Comparison of ENCODE assay signal across 12 mouse cellular contexts in genomic region chr17:44230083-44230482, GRCm38 (mm10). TPM values are rescaled to one million over a fixed set of nuclear protein-coding genes. Genes with fewer than 3 reads are reported as not detected.
A peak's percentile ranks its signal among the peaks of the same experiment; 100 is the strongest.
DNase-seq lines count a peak whose midpoint lies in the region; ATAC-seq and TF ChIP-seq lines count a peak whose summit lies in the region.
"Had no signal": no experiment of that assay in that cellular context is flagged by ENCODE, and none has a peak within 500 bp of the region (broad histone marks: within the 10 kb centered on the region; RNA-seq: fewer than 3 reads in every experiment).

No protein-coding gene starts in this region.

- no peak for TF ChIP-seq CTCF in lung, adult 2 months (IDR thresholded peaks at IDR 0.05; ENCODE audit: insufficient read depth, low read length)

- no peak overlapping the region for H3K9ac ChIP-seq in forebrain, embryonic 11.5 days (ENCODE audit: low read length)
- H3K9ac ChIP-seq: liver, embryonic 13.5 days had no signal

- no peak for ATAC-seq in forebrain, embryonic 11.5 days (replicated peaks; ENCODE audit: low FRiP score)
- ATAC-seq: midbrain, embryonic 16.5 days had no signal

- intact Hi-C loops in heart, postnatal 10 days (cut with DNase I), result loop anchor here (2.0 kb wide), 1 partner anchor 37 kb away; no protein-coding TSS in a partner anchor

- H3K4me3 ChIP-seq in lung, adult 2 months (replicated peaks; ENCODE audit: extremely low read depth, low read depth, low read length), result no peak overlapping the region
- H3K4me3 ChIP-seq in forebrain, embryonic 11.5 days (ENCODE audit: low read depth, low read length), result no peak overlapping the region
- H3K4me3 ChIP-seq: forebrain, embryonic 10.5 days; liver, embryonic 13.5 days had no signal

- no peak overlapping the region for H3K27ac ChIP-seq in forebrain, embryonic 11.5 days (ENCODE audit: low read depth, low read length)
- H3K27ac ChIP-seq: forebrain, embryonic 10.5 days; liver, embryonic 13.5 days had no signal

- H3K4me2 ChIP-seq in forebrain, embryonic 11.5 days (ENCODE audit: low read depth, low read length, severe bottlenecking), result no peak overlapping the region
- H3K4me2 ChIP-seq: liver, embryonic 13.5 days had no signal

- peak; percentile 24; the same call in 1 of the 2 replicates for TF ChIP-seq POLR2A in lung, adult 2 months (IDR thresholded peaks at IDR 0.05; ENCODE audit: borderline replicate concordance, extremely low read depth, low read depth, low read length)

- peak; percentile 4 for DNase-seq in adrenal gland, adult 8-10 months
- peak; percentile 19 to 20 for DNase-seq in adrenal gland, postnatal 36 days
- peak; percentile 56 to 64 for DNase-seq in heart, postnatal 10 days
- DNase-seq in lung, adult 2 months, result no peak
- no peak for DNase-seq in cerebellum, postnatal 36 days
- no peak for DNase-seq in cerebellum, adult 8-10 months
- no peak for DNase-seq in forebrain, embryonic 11.5 days (ENCODE audit: low spot score)
- DNase-seq in adipocyte (ENCODE audit: low spot score), result no peak
- DNase-seq: layer of hippocampus, adult 9-11 months; liver, embryonic 13.5 days had no signal

- 17% methylated on average over 10 of the region's 10 CpGs for WGBS in lung, adult 2 months
- WGBS in forebrain, embryonic 11.5 days, result 88% methylated on average over 10 of the region's 10 CpGs

- H3K9me3 ChIP-seq in forebrain, embryonic 11.5 days (ENCODE audit: control insufficient read depth, low read length), result no peaks in the 10 kb centered on the region
- H3K9me3 ChIP-seq: forebrain, embryonic 10.5 days; liver, embryonic 13.5 days had no signal

- H3K36me3 ChIP-seq in forebrain, embryonic 11.5 days (ENCODE audit: control insufficient read depth, insufficient read depth, low read length), result no peaks in the 10 kb centered on the region
- H3K36me3 ChIP-seq: forebrain, embryonic 10.5 days; liver, embryonic 13.5 days had no signal

- peaks cover 40% of the 10 kb centered on the region for H3K4me1 ChIP-seq in lung, adult 2 months (ENCODE audit: control insufficient read depth, insufficient read depth, low read length)
- no peaks in the 10 kb centered on the region for H3K4me1 ChIP-seq in forebrain, embryonic 11.5 days (replicated peaks; ENCODE audit: control insufficient read depth, insufficient read depth, low read length)
- H3K4me1 ChIP-seq: forebrain, embryonic 10.5 days; liver, embryonic 13.5 days had no signal

- H3K27me3 ChIP-seq in forebrain, embryonic 11.5 days (ENCODE audit: control insufficient read depth, insufficient read depth, low read length), result no peaks in the 10 kb centered on the region
- H3K27me3 ChIP-seq: liver, embryonic 13.5 days had no signal

RNA-seq across cellular contexts. Expression of gene Clic5, which starts 41.7 kb away (rescaled TPM):
- total RNA-seq in adrenal gland, adult 8-10 months (2022), result 10 to 100 TPM in 3 of 4 experiments, 1 to 10 TPM in 1; 9.6 to 20.2 (median 13.6) TPM
- 10 to 100 TPM; 13.6 to 22.8 TPM for total RNA-seq in adrenal gland, postnatal 36 days (2021)
- 100 to 1,000 TPM; 101 to 104 TPM for total RNA-seq in heart, postnatal 10 days (2021)
- 82.3 and 122 TPM in 2 replicates for polyA plus RNA-seq in lung, adult 2 months (2012; rRNA removed)
- 0.16 and 0.19 TPM in 2 replicates for polyA plus RNA-seq in forebrain, embryonic 11.5 days (2014; fragmentation: Nextera tagmentation; extraction: Ambion mirVana)

Comparison
In these comparisons a context has a peak if more than half of its experiments do, and no peak if none do; other contexts are left out.
1. DNase-seq: peak in adrenal gland, adult 8-10 months (single experiment), adrenal gland, postnatal 36 days (2 of 2) and heart, postnatal 10 days (2 of 2); none in lung, adult 2 months (single experiment), cerebellum, postnatal 36 days (0 of 2), cerebellum, adult 8-10 months (single experiment), forebrain, embryonic 11.5 days (single experiment) and adipocyte (single experiment).
2. RNA of gene Clic5, which starts 41.7 kb away (total RNA-seq): 101 to 104 TPM in heart, postnatal 10 days; 13.6 to 22.8 TPM in adrenal gland, postnatal 36 days and 9.6 to 20.2 TPM in adrenal gland, adult 8-10 months; every median in the first group is over 4 times any median in the second.